Mouse (Mus musculus) E14TG2a.4 (cell line): Measurements from ENCODE around the gene Plcb4.

Experiments
- CTCF ChIP-seq: conservative IDR thresholded peaks from 2 replicates; pipeline ENCODE4 v1.5.1; 2014; ENCODE audit warnings: low read length
- NANOG ChIP-seq: IDR thresholded peaks from 2 replicates; pipeline ENCODE4 v1.6.1; 2014; ENCODE audit warnings: borderline replicate concordance, low read length, mixed read lengths
- POU5F1 ChIP-seq: IDR thresholded peaks from 2 replicates; pipeline ENCODE4 v1.6.1; 2014; ENCODE audit warnings: low read length, borderline replicate concordance

DNA sequence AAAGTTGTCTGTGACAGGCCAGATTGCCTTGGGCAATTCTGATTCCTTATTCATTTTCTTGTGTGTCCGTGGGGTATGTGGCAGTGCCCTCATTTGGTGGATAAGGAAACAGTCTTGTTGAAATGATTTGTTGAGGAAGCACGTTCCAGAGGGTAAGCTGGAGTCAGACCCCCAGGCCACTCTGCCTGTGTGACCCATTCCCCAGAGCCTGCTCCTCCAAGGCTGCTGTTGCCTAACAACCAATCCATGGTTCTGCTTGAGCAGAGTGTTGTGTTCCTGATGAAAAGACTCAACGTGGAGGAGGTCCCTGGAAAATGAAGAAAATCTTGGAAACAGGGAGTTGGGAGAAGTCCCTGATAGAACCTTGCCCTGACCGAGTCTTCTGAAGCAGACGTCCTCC lies 18.8 kb downstream of the Plcb4 start:
- TF ChIP-seq CTCF (no peak), POU5F1 (no peak), NANOG (no peak)
